Mouse (Mus musculus): ENCODE data around the gene Chchd6. TPM values are rescaled to one million over a fixed set of nuclear protein-coding genes. Genes with fewer than 3 reads are reported as not detected.
A peak's percentile ranks its signal among the peaks of the same experiment; 100 is the strongest.

Gene Chchd6
- polyA plus RNA-seq, 1 experiment from 2014 or later: 168 TPM

- Histone ChIP-seq H3K27ac (ENCODE audit: low read length) (no peak overlapping the region), H3K9ac (replicated peaks; ENCODE audit: low read depth, low read length) (no peak overlapping the region)
- WGBS: 16% methylated on average over 7 of the region's 7 CpGs
Measured at GRCm38 (mm10) chr6:89355661-89356060, 239.8 kb downstream of the Chchd6 start.

GRCm38 (mm10) chr6:89354726-89355125, 240.7 kb downstream of the Chchd6 start:
- Histone ChIP-seq H3K9ac (replicated peaks; ENCODE audit: low read depth, low read length) (no peak overlapping the region), H3K36me3 (ENCODE audit: control insufficient read depth, insufficient read depth) (no peaks in the 10 kb centered on the region), H3K4me2 (ENCODE audit: low read length) (no peak overlapping the region), H3K9me3 (ENCODE audit: control insufficient read depth, low read length) (no peaks in the 10 kb centered on the region), H3K4me1 (replicated peaks; ENCODE audit: control insufficient read depth, insufficient read depth, low read length) (peaks cover 67% of the 10 kb centered on the region), H3K27ac (ENCODE audit: low read length) (no peak overlapping the region), H3K27me3 (replicated peaks; ENCODE audit: control insufficient read depth, insufficient read depth, low read length) (no peaks in the 10 kb centered on the region), H3K4me3 (replicated peaks; ENCODE audit: low read length) (no peak overlapping the region)
- no peak for ATAC-seq
- WGBS: 80% methylated on average over 12 of the region's 12 CpGs

More at GRCm38 (mm10) chr6:89355661-89356060, 239.8 kb downstream of the Chchd6 start:
- no peaks in the 10 kb centered on the region for H3K36me3 ChIP-seq (ENCODE audit: control insufficient read depth, insufficient read depth)
- no peaks in the 10 kb centered on the region for H3K9me3 ChIP-seq (ENCODE audit: control insufficient read depth, low read length)
- H3K27me3 ChIP-seq (replicated peaks; ENCODE audit: control insufficient read depth, insufficient read depth, low read length): no peaks in the 10 kb centered on the region
- no peak overlapping the region for H3K4me2 ChIP-seq (ENCODE audit: low read length)
- H3K4me1 ChIP-seq (replicated peaks; ENCODE audit: control insufficient read depth, insufficient read depth, low read length): peaks cover 68% of the 10 kb centered on the region
- no peak for ATAC-seq
- no peak overlapping the region for H3K4me3 ChIP-seq (replicated peaks; ENCODE audit: low read length)

DNA sequence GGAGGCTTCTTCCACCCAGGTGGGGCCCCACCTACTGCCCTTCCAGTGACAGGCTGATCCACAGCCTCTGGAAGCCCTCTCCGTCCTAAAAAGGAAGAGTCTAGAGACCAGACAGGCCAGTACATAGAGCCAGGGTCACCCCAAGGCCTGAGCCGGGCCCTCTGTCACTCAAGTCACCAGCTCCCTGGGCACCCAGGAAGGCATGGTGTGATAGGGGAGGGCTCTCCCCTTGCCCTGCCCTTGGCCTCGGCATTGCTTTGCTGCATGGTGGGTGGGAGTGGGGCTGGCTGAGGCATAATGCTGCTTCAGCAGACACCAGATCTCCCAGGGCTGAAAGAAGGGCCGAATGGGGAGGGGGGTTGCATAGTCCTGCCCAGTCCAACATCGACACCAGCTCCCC, 241.4 kb downstream of the Chchd6 start:
- no peak overlapping the region for H3K4me3 ChIP-seq (replicated peaks; ENCODE audit: low read length)
- ATAC-seq: no peak
- H3K9me3 ChIP-seq (ENCODE audit: control insufficient read depth, low read length): no peaks in the 10 kb centered on the region
- H3K9ac ChIP-seq (replicated peaks; ENCODE audit: low read depth, low read length): no peak overlapping the region
- 82% methylated on average over 5 of the region's 5 CpGs for WGBS
- H3K27me3 ChIP-seq (replicated peaks; ENCODE audit: control insufficient read depth, insufficient read depth, low read length): no peaks in the 10 kb centered on the region
- H3K27ac ChIP-seq (ENCODE audit: low read length): no peak overlapping the region
- no peaks in the 10 kb centered on the region for H3K36me3 ChIP-seq (ENCODE audit: control insufficient read depth, insufficient read depth)
- no peak overlapping the region for H3K4me2 ChIP-seq (ENCODE audit: low read length)
- H3K4me1 ChIP-seq (replicated peaks; ENCODE audit: control insufficient read depth, insufficient read depth, low read length): peaks cover 61% of the 10 kb centered on the region

DNA sequence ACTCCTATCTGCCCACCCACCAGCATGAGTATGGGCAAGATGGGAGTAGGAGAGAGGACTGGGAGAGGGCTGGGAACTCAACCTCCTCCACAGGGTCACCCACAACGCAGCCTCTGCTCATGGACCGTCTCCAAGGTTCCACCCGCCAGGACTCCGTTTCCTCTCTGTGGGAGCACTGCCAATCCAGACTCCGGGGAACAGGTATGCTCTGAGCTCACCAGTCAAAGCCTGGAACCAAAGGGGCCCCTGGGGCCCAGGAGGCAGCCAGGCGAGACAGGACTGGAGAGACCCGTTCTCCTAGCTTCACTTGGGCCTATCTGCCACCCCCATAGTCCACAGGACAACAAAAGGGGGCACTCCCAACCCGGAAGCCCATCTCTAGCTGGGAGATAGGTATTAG, 242.4 kb downstream of the Chchd6 start:
- Histone ChIP-seq H3K36me3 (ENCODE audit: control insufficient read depth, insufficient read depth) (no peaks in the 10 kb centered on the region), H3K4me3 (replicated peaks; ENCODE audit: low read length) (no peak overlapping the region), H3K4me2 (ENCODE audit: low read length) (no peak overlapping the region), H3K9me3 (ENCODE audit: control insufficient read depth, low read length) (no peaks in the 10 kb centered on the region), H3K9ac (replicated peaks; ENCODE audit: low read depth, low read length) (no peak overlapping the region), H3K4me1 (replicated peaks; ENCODE audit: control insufficient read depth, insufficient read depth, low read length) (peaks cover 51% of the 10 kb centered on the region), H3K27me3 (replicated peaks; ENCODE audit: control insufficient read depth, insufficient read depth, low read length) (no peaks in the 10 kb centered on the region), H3K27ac (ENCODE audit: low read length) (no peak overlapping the region)
- 55% methylated on average over 8 of the region's 8 CpGs for WGBS
- ATAC-seq: no peak

GRCm38 (mm10) chr6:89351441-89352137, 243.9 kb downstream of the Chchd6 start:
- H3K27ac ChIP-seq (ENCODE audit: low read length): peak overlapping the region; percentile 45
- ATAC-seq: peak; percentile 78
- H3K4me3 ChIP-seq (replicated peaks; ENCODE audit: low read length): no peak overlapping the region
- no peak overlapping the region for H3K4me2 ChIP-seq (ENCODE audit: low read length)
- H3K9me3 ChIP-seq (ENCODE audit: control insufficient read depth, low read length): no peaks in the 10 kb centered on the region
- H3K4me1 ChIP-seq (replicated peaks; ENCODE audit: control insufficient read depth, insufficient read depth, low read length): peaks cover 48% of the 10 kb centered on the region
- no peaks in the 10 kb centered on the region for H3K27me3 ChIP-seq (replicated peaks; ENCODE audit: control insufficient read depth, insufficient read depth, low read length)
- no peak overlapping the region; the same call in 1 of the 2 replicates for H3K9ac ChIP-seq (replicated peaks; ENCODE audit: low read depth, low read length)
- WGBS: 7% methylated on average over 5 of the region's 5 CpGs
- H3K36me3 ChIP-seq (ENCODE audit: control insufficient read depth, insufficient read depth): peaks cover 2% of the 10 kb centered on the region; the same call in 1 of the 2 replicates

DNA sequence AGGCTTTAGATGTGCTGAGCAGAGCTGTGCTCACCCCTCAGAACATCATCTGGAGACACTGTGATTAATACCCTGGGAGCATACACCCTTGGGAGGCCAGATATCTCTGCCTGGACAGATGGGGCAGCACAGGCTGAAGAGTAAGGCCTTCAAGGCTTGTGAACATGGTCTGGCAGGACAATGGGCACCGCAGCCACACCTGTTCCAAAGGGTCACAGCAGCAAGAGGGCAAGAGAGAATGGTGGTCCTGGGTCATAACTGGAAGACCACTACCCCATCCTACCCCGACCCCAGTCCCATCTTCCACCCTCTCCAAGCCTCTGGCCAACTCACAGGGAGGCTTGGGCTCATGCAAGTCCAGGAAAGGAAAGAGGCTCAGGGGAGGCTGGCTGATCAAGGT, 244.9 kb downstream of the Chchd6 start:
- Histone ChIP-seq H3K36me3 (ENCODE audit: control insufficient read depth, insufficient read depth) (peaks cover 2% of the 10 kb centered on the region; the same call in 1 of the 2 replicates), H3K4me2 (ENCODE audit: low read length) (no peak overlapping the region), H3K27me3 (replicated peaks; ENCODE audit: control insufficient read depth, insufficient read depth, low read length) (no peaks in the 10 kb centered on the region), H3K9me3 (ENCODE audit: control insufficient read depth, low read length) (no peaks in the 10 kb centered on the region), H3K27ac (ENCODE audit: low read length) (no peak overlapping the region), H3K4me3 (replicated peaks; ENCODE audit: low read length) (no peak overlapping the region), H3K4me1 (replicated peaks; ENCODE audit: control insufficient read depth, insufficient read depth, low read length) (peaks cover 43% of the 10 kb centered on the region), H3K9ac (replicated peaks; ENCODE audit: low read depth, low read length) (no peak overlapping the region)
- WGBS: 100% methylated on average over 2 of the region's 2 CpGs
- ATAC-seq: no peak

DNA sequence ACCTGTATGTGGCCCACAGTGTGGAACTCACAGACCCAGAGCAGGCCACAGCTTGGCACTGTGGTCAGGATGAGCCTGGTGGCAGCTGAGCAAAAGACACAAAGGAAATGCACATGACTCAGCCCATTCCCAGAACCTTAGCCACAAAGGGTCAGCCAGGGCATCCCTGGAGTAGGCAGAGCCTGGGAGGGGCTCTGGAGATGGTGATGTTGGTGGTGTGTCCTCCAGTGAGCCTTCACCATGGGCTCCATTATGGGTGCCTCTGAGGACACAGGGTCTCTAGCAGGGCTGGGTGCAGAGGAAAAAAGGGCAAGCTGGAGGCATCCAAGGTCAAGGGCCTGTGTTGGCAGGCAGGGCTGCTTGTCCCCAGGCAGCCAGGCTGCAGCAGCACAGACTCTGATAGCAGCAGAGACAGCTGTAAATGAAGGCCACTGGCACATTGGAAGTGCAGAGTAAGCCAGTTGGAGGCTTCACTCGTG, 245.4 kb downstream of the Chchd6 start:
- Histone ChIP-seq H3K36me3 (ENCODE audit: control insufficient read depth, insufficient read depth) (peaks cover 2% of the 10 kb centered on the region; the same call in 1 of the 2 replicates), H3K27me3 (replicated peaks; ENCODE audit: control insufficient read depth, insufficient read depth, low read length) (no peaks in the 10 kb centered on the region), H3K4me1 (replicated peaks; ENCODE audit: control insufficient read depth, insufficient read depth, low read length) (peaks cover 44% of the 10 kb centered on the region), H3K9ac (replicated peaks; ENCODE audit: low read depth, low read length) (no peak overlapping the region), H3K4me3 (replicated peaks; ENCODE audit: low read length) (no peak overlapping the region), H3K4me2 (ENCODE audit: low read length) (no peak overlapping the region), H3K9me3 (ENCODE audit: control insufficient read depth, low read length) (no peaks in the 10 kb centered on the region), H3K27ac (ENCODE audit: low read length) (no peak overlapping the region)
- WGBS: 70% methylated on average over 1 of the region's 1 CpGs
- no peak for ATAC-seq

- Histone ChIP-seq H3K36me3 (ENCODE audit: control insufficient read depth, insufficient read depth) (peaks cover 2% of the 10 kb centered on the region; the same call in 1 of the 2 replicates), H3K4me2 (ENCODE audit: low read length) (no peak overlapping the region), H3K4me3 (replicated peaks; ENCODE audit: low read length) (no peak overlapping the region), H3K4me1 (replicated peaks; ENCODE audit: control insufficient read depth, insufficient read depth, low read length) (peaks cover 46% of the 10 kb centered on the region), H3K9me3 (ENCODE audit: control insufficient read depth, low read length) (no peaks in the 10 kb centered on the region), H3K9ac (replicated peaks; ENCODE audit: low read depth, low read length) (no peak overlapping the region), H3K27me3 (replicated peaks; ENCODE audit: control insufficient read depth, insufficient read depth, low read length) (no peaks in the 10 kb centered on the region), H3K27ac (ENCODE audit: low read length) (no peak overlapping the region)
- no peak for ATAC-seq
- WGBS: 58% methylated on average over 9 of the region's 9 CpGs
Measured at GRCm38 (mm10) chr6:89348363-89348762, 247.1 kb downstream of the Chchd6 start.

GRCm38 (mm10) chr6:89347792-89348191, 247.7 kb downstream of the Chchd6 start:
- Histone ChIP-seq H3K4me3 (replicated peaks; ENCODE audit: low read length) (no peak overlapping the region), H3K4me1 (replicated peaks; ENCODE audit: control insufficient read depth, insufficient read depth, low read length) (peaks cover 42% of the 10 kb centered on the region), H3K9me3 (ENCODE audit: control insufficient read depth, low read length) (no peaks in the 10 kb centered on the region), H3K27me3 (replicated peaks; ENCODE audit: control insufficient read depth, insufficient read depth, low read length) (no peaks in the 10 kb centered on the region), H3K4me2 (ENCODE audit: low read length) (no peak overlapping the region), H3K27ac (ENCODE audit: low read length) (no peak overlapping the region), H3K9ac (replicated peaks; ENCODE audit: low read depth, low read length) (no peak overlapping the region), H3K36me3 (ENCODE audit: control insufficient read depth, insufficient read depth) (peaks cover 2% of the 10 kb centered on the region; the same call in 1 of the 2 replicates)
- ATAC-seq: no peak
- 60% methylated on average over 1 of the region's 1 CpGs for WGBS
